Mouse (Mus musculus): ENCODE results near the gene Llgl1.

DNA sequence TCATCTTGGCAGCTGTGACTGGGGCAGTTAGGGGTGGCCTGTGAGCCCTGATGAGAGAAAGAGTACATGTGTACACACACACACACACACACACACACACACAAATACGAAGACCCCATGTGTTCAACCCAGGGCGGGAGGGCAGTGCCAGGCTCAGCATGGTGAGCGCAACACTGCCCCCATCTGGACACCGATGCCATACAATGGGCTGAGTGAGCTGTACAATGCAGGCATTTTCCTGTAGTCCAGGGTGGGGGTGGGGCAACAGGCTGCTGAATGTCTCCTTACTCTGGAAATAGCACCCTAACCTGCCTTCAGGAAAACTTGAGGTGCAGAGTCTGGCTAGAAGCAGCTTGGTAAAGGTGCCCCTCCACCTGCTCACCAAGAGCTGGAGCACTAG is 3.6 kb downstream of the Llgl1 start:
- TF ChIP-seq CTCF (IDR thresholded peaks at IDR 0.05; ENCODE audit: control insufficient read depth, insufficient read depth, insufficient read length) = peak; percentile 71
- no peak for TF ChIP-seq CEBPB (IDR thresholded peaks at IDR 0.05; ENCODE audit: low read depth)
- TF ChIP-seq MAX (IDR thresholded peaks at IDR 0.05) = no peak
- TF ChIP-seq MYOG (IDR thresholded peaks at IDR 0.05; ENCODE audit: control insufficient read depth, extremely low read depth, insufficient read length) = no peak
